Mouse (Mus musculus) brain, embryonic 14.5 days (tissue): ENCODE results near the gene Chd9.

Experiments used
- CTCF ChIP-seq: fragments of 200-500 bp; IDR thresholded peaks from 2 replicates; pipeline ENCODE4 v1.5.1; 2012; ENCODE audit warnings: inconsistent platforms, mild to moderate bottlenecking, moderate library complexity, borderline replicate concordance; ENCODE audit not compliant: insufficient read depth, insufficient read length; ENCODE audit errors: extremely low read depth
- POLR2A ChIP-seq: fragments of 200-500 bp; IDR thresholded peaks from 2 replicates; pipeline ENCODE4 v1.6.1; 2012; ENCODE audit warnings: mild to moderate bottlenecking, inconsistent platforms, borderline replicate concordance; ENCODE audit not compliant: poor library complexity, insufficient read depth, insufficient read length, severe bottlenecking; ENCODE audit errors: extremely low read depth

DNA sequence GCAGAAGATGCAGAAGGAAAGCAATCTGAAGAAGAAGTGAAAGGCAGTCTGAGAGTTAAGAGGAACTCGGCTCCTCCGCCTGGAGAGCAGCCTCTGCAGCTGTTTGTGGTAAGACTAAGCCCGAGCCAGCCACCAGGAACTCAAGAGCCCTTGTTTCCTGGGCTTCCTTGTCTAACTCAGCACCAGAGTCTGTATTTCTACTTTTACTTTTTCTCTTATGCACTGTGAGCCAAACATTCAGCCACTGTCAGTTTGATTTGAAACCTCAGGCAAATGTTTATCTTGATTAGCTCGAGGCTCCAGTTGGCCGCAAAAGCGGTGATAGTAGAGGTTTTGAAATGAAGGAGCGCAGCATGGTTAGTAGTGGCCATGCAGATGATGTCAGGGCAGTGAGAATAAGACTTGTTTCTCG, 148.8 kb downstream of the Chd9 start:
- TF ChIP-seq POLR2A (no peak), CTCF (no peak)
